Mouse (Mus musculus) ES-E14 (cell line): ENCODE results near the gene Mthfd2l. TPM values are rescaled to one million over a fixed set of nuclear protein-coding genes. Genes with fewer than 3 reads are reported as not detected.

Source experiments
- DNase-seq: peaks from one replicate; pipeline ENCODE4 v3.0.0-alpha.2; 2013; ENCODE audit warnings: low read depth, low spot score
- H3K27ac ChIP-seq: 2 replicates; pipeline ENCODE4 v1.5.1; 2012; ENCODE audit warnings: low read depth, mild to moderate bottlenecking, low read length, moderate library complexity, mixed read lengths; ENCODE audit not compliant: poor library complexity, insufficient read depth, severe bottlenecking
- H3K36me3 ChIP-seq: 2 replicates; pipeline ENCODE4 v1.6.1; 2012; ENCODE audit warnings: mild to moderate bottlenecking, low read length, moderate library complexity, mixed read lengths; ENCODE audit not compliant: control insufficient read depth, poor library complexity, insufficient read depth, severe bottlenecking
- H3K4me1 ChIP-seq, 2 experiments: fragments of 150-350 bp in 1 of 2; sonication (generic) in 1 of 2; 2 replicates each; pipeline ENCODE4 v1.6.1; 2012; ENCODE audit warnings: low read length in 2 of 2, mild to moderate bottlenecking in 1 of 2, mixed read lengths in 1 of 2; ENCODE audit not compliant: control insufficient read depth in 2 of 2, insufficient read depth in 2 of 2, poor library complexity in 1 of 2
- H3K4me3 ChIP-seq, 2 experiments: fragments of 150-350 bp in 1 of 2; sonication (generic) in 1 of 2; 2 replicates each; pipeline ENCODE4 v1.5.1; 2012; ENCODE audit warnings: low read length in 2 of 2, low read depth in 1 of 2, mild to moderate bottlenecking in 1 of 2, mixed read lengths in 1 of 2; ENCODE audit not compliant: insufficient read depth in 1 of 2, poor library complexity in 1 of 2, severe bottlenecking in 1 of 2
- H3K9ac ChIP-seq: 2 replicates; pipeline ENCODE4 v1.6.1; 2012; ENCODE audit warnings: low read depth, mild to moderate bottlenecking, low read length, mixed read lengths; ENCODE audit not compliant: poor library complexity, insufficient read depth, severe bottlenecking
- H3K9me3 ChIP-seq: fragments of 150-350 bp; sonication (generic); 2 replicates; pipeline ENCODE4 v1.6.1; 2012; ENCODE audit warnings: low read depth, mild to moderate bottlenecking, low read length; ENCODE audit not compliant: control insufficient read depth, insufficient read depth
- CHD2 ChIP-seq: IDR thresholded peaks from 2 replicates; pipeline ENCODE4 v1.6.1; 2014; ENCODE audit warnings: mild to moderate bottlenecking, low read depth, low read length, inconsistent platforms
- HCFC1 ChIP-seq: IDR thresholded peaks from 2 replicates; pipeline ENCODE4 v1.6.1; 2012; ENCODE audit warnings: low read length, inconsistent platforms, borderline replicate concordance; ENCODE audit not compliant: insufficient read depth
- MAFK ChIP-seq: IDR thresholded peaks from 2 replicates; pipeline ENCODE4 v1.6.1; 2014; ENCODE audit warnings: mild to moderate bottlenecking, low read depth, low read length, inconsistent platforms; ENCODE audit not compliant: insufficient read depth
- ZC3H11A ChIP-seq: IDR thresholded peaks from 2 replicates; pipeline ENCODE4 v1.6.1; 2012; ENCODE audit warnings: low read depth, mild to moderate bottlenecking, inconsistent platforms, low read length, borderline replicate concordance
- ZNF384 ChIP-seq: IDR thresholded peaks from 2 replicates; pipeline ENCODE4 v1.6.1; 2012; ENCODE audit warnings: low read depth, low read length, inconsistent platforms
- in situ Hi-C, 2 experiments: fragments of 600-800 bp; cut with MboI; formaldehyde crosslinking; loops; one replicate each; pipeline ENCODE4 v1.15.1; 2025; ENCODE audit warnings: low sequenced_read_pairs in 2 of 2, inconsistent platforms in 1 of 2; ENCODE audit not compliant: unreplicated experiment in 2 of 2
- total RNA-seq: library from RNA; depleted of rRNA; stranded (reverse); fragments of 300-350 nt; gene quantifications from 2 replicates; pipeline ENCODE4 v1.2.3, GENCODE M21; 2012

The Mthfd2l gene
- total RNA-seq, 1 experiment = 4.0 TPM

- Histone ChIP-seq H3K4me3 (no peak overlapping the region), H3K4me1 (no peaks in the 10 kb centered on the region), H3K9me3 (no peaks in the 10 kb centered on the region), H3K27ac (no peak overlapping the region), H3K36me3 (no peaks in the 10 kb centered on the region), H3K9ac (no peak overlapping the region)
- in situ Hi-C loops = no loop called here
- TF ChIP-seq MAFK = no peak
- TF ChIP-seq CHD2 = no peak
- TF ChIP-seq ZC3H11A = no peak
- no peak for TF ChIP-seq HCFC1
- no peak for TF ChIP-seq ZNF384
- DNase-seq = peak; percentile 34
These were observed 46.3 kb downstream of the Mthfd2l start for GRCm38 (mm10) chr5:90977244-90977643.

GRCm38 (mm10) chr5:90980297-90980696, 49.4 kb downstream of the Mthfd2l start:
- TF ChIP-seq MAFK (no peak), ZC3H11A (no peak), HCFC1 (no peak), ZNF384 (no peak), CHD2 (no peak)
- no peak overlapping the region for H3K9ac ChIP-seq
- DNase-seq = no peak
- no peaks in the 10 kb centered on the region for H3K4me1 ChIP-seq
- H3K4me3 ChIP-seq = no peak overlapping the region
- no peak overlapping the region for H3K27ac ChIP-seq
- in situ Hi-C loops = no loop called here
- no peaks in the 10 kb centered on the region for H3K9me3 ChIP-seq
- no peaks in the 10 kb centered on the region for H3K36me3 ChIP-seq

- in situ Hi-C loops = no loop called here
- Histone ChIP-seq H3K9me3 (no peaks in the 10 kb centered on the region), H3K4me3 (no peak overlapping the region), H3K36me3 (no peaks in the 10 kb centered on the region), H3K9ac (no peak overlapping the region), H3K4me1 (no peaks in the 10 kb centered on the region), H3K27ac (no peak overlapping the region)
- DNase-seq = no peak
- no peak for TF ChIP-seq MAFK
- no peak for TF ChIP-seq HCFC1
- no peak for TF ChIP-seq ZC3H11A
These were observed 56.7 kb downstream of the Mthfd2l start for GRCm38 (mm10) chr5:90987605-90988004.

GRCm38 (mm10) chr5:90988149-90988548, 57.2 kb downstream of the Mthfd2l start:
- no peak for DNase-seq
- no peaks in the 10 kb centered on the region for H3K9me3 ChIP-seq
- no peak for TF ChIP-seq HCFC1
- no peak for TF ChIP-seq ZNF384
- TF ChIP-seq MAFK = no peak
- TF ChIP-seq ZC3H11A = no peak
- TF ChIP-seq CHD2 = no peak
- H3K36me3 ChIP-seq = no peaks in the 10 kb centered on the region
- no peak overlapping the region for H3K4me3 ChIP-seq
- no peaks in the 10 kb centered on the region for H3K4me1 ChIP-seq
- no peak overlapping the region for H3K27ac ChIP-seq
- no peak overlapping the region for H3K9ac ChIP-seq
- in situ Hi-C loops = no loop called here

- TF ChIP-seq MAFK = no peak
- TF ChIP-seq ZC3H11A = no peak
- no peak for TF ChIP-seq CHD2
- no peak for TF ChIP-seq ZNF384
- DNase-seq = no peak
- H3K27ac ChIP-seq = no peak overlapping the region
- H3K36me3 ChIP-seq = no peaks in the 10 kb centered on the region
- no peaks in the 10 kb centered on the region for H3K9me3 ChIP-seq
- in situ Hi-C loops = no loop called here
- H3K4me3 ChIP-seq = no peak overlapping the region
- H3K4me1 ChIP-seq = no peaks in the 10 kb centered on the region
- no peak overlapping the region for H3K9ac ChIP-seq
These were observed 57.7 kb downstream of the Mthfd2l start for GRCm38 (mm10) chr5:90988592-90988991.
